Mouse (Mus musculus): Measurements from ENCODE around the gene Ccdc177.

- TF ChIP-seq CTCF (IDR thresholded peaks at IDR 0.05; ENCODE audit: low read depth, low read length) (no peak), TAL1 (conservative IDR thresholded peaks at IDR 0.05; ENCODE audit: low read depth, low read length) (no peak), GATA1 (IDR thresholded peaks at IDR 0.05; ENCODE audit: borderline replicate concordance, low read length) (no peak), POLR2AphosphoS5 (IDR thresholded peaks at IDR 0.05; ENCODE audit: insufficient replicate concordance, low read depth, low read length) (no peak)
Observed at GRCm38 (mm10) chr12:80786591-80786990, 26.1 kb upstream of the Ccdc177 start.
